Mouse (Mus musculus) heart, embryonic 16.5 days (tissue): ENCODE measurements around the gene Mapkapk2. TPM values are rescaled to one million over a fixed set of nuclear protein-coding genes. Genes with fewer than 3 reads are reported as not detected.
"Not testable (repeated sequence)": the region's sequence is repeated elsewhere in the genome, so short reads cannot be mapped to it uniquely, and the experiment has no call there.

Source experiments
- ATAC-seq: fragments of 200-750 bp; cut with Nextera tagmentation; replicated peaks from 2 replicates; pipeline ENCODE4 v1.8.0; 2017; ENCODE audit warnings: moderate number of reproducible peaks; ENCODE audit not compliant: insufficient read depth, low FRiP score; ENCODE audit errors: extremely low read depth
- H3K27ac ChIP-seq: fragments of 300-500 bp; sonication (generic); 2 replicates; pipeline ENCODE4 v1.5.1; 2014; ENCODE audit warnings: mild to moderate bottlenecking, low read length, control low read depth, moderate library complexity
- H3K27me3 ChIP-seq: fragments of 300-500 bp; sonication (generic); 2 replicates; pipeline ENCODE4 v1.6.1; 2014; ENCODE audit warnings: low read length, mixed read lengths; ENCODE audit not compliant: control insufficient read depth, insufficient read depth
- H3K36me3 ChIP-seq: fragments of 300-500 bp; sonication (generic); 2 replicates; pipeline ENCODE4 v1.6.1; 2014; ENCODE audit not compliant: control insufficient read depth, insufficient read depth
- H3K4me1 ChIP-seq: fragments of 300-500 bp; sonication (generic); 2 replicates; pipeline ENCODE4 v1.6.1; 2014; ENCODE audit warnings: low read length, mixed read lengths; ENCODE audit not compliant: control insufficient read depth, insufficient read depth
- H3K4me2 ChIP-seq: fragments of 300-500 bp; sonication (generic); 2 replicates; pipeline ENCODE4 v1.6.1; 2014; ENCODE audit warnings: low read depth, mild to moderate bottlenecking, control low read depth, low read length
- H3K4me3 ChIP-seq: fragments of 300-500 bp; sonication (generic); 2 replicates; pipeline ENCODE4 v1.5.1; 2014; ENCODE audit warnings: mild to moderate bottlenecking, control low read depth, low read length
- H3K9ac ChIP-seq: fragments of 300-500 bp; sonication (generic); 2 replicates; pipeline ENCODE4 v1.6.1; 2014; ENCODE audit warnings: low read length, control low read depth
- H3K9me3 ChIP-seq: fragments of 300-500 bp; sonication (generic); replicated peaks from 2 replicates; pipeline ENCODE4 v1.6.1; 2016; ENCODE audit warnings: low read length; ENCODE audit not compliant: control insufficient read depth
- WGBS: fragments of 180-500 bp; shearing (Covaris S2); extraction: QIAGEN DNeasy Blood & Tissue Kit; methylation state at CpG from one replicate; pipeline ENCODE4 v1.1.7; 2014; 5-methylcytosine and 5-hydroxymethylcytosine counted together
- polyA plus RNA-seq: library from polyadenylated mRNA; unstranded; fragments of >200 nt; fragmentation: Nextera tagmentation; extraction: Ambion mirVana; gene quantifications from 2 replicates; pipeline ENCODE4 v1.2.1, GENCODE M21; 2015

Gene Mapkapk2
- polyA plus RNA-seq, 1 experiment from 2014 or later: 61.4 TPM

GRCm38 (mm10) chr1:131024900-131025842 lies 72.5 kb downstream of the Mapkapk2 start:
- Histone ChIP-seq H3K27me3 (no peaks in the 10 kb centered on the region; the same call in 1 of the 2 replicates), H3K9ac (no peak overlapping the region), H3K9me3 (no peaks in the 10 kb centered on the region), H3K27ac (no peak overlapping the region), H3K4me3 (no peak overlapping the region), H3K4me2 (no peak overlapping the region), H3K4me1 (no peaks in the 10 kb centered on the region), H3K36me3 (no peaks in the 10 kb centered on the region)
- no peak for ATAC-seq
- 69% methylated on average over 8 of the region's 8 CpGs for WGBS

GRCm38 (mm10) chr1:131023250-131023858 lies 74.3 kb downstream of the Mapkapk2 start:
- H3K27me3 ChIP-seq, H3K27ac ChIP-seq, ATAC-seq, H3K4me1 ChIP-seq, H3K4me3 ChIP-seq, H3K4me2 ChIP-seq, H3K36me3 ChIP-seq, H3K9ac ChIP-seq, H3K9me3 ChIP-seq: not testable (repeated sequence)
- WGBS: 74% methylated on average over 4 of the region's 4 CpGs

GRCm38 (mm10) chr1:131022591-131023249 lies 74.9 kb downstream of the Mapkapk2 start:
- ATAC-seq: no peak
- WGBS: 53% methylated on average over 5 of the region's 5 CpGs
- no peak overlapping the region for H3K27ac ChIP-seq
- H3K9me3 ChIP-seq: no peaks in the 10 kb centered on the region
- H3K36me3 ChIP-seq: no peaks in the 10 kb centered on the region
- H3K4me2 ChIP-seq: no peak overlapping the region
- H3K27me3 ChIP-seq: no peaks in the 10 kb centered on the region; the same call in 1 of the 2 replicates
- no peak overlapping the region for H3K4me3 ChIP-seq
- H3K9ac ChIP-seq: no peak overlapping the region
- H3K4me1 ChIP-seq: no peaks in the 10 kb centered on the region

- no peak overlapping the region for H3K4me3 ChIP-seq
- H3K27ac ChIP-seq: no peak overlapping the region
- H3K9me3 ChIP-seq: no peaks in the 10 kb centered on the region
- H3K27me3 ChIP-seq: no peaks in the 10 kb centered on the region; the same call in 1 of the 2 replicates
- ATAC-seq: no peak
- H3K4me2 ChIP-seq: no peak overlapping the region
- no peak overlapping the region for H3K9ac ChIP-seq
- no peaks in the 10 kb centered on the region for H3K4me1 ChIP-seq
- WGBS: 47% methylated on average over 11 of the region's 11 CpGs
- no peaks in the 10 kb centered on the region for H3K36me3 ChIP-seq
These were observed 75.6 kb downstream of the Mapkapk2 start for GRCm38 (mm10) chr1:131021900-131022590.

- no peaks in the 10 kb centered on the region for H3K4me1 ChIP-seq
- H3K27me3 ChIP-seq: no peaks in the 10 kb centered on the region; the same call in 1 of the 2 replicates
- H3K27ac ChIP-seq: no peak overlapping the region
- H3K9me3 ChIP-seq: no peaks in the 10 kb centered on the region
- WGBS: 69% methylated on average over 9 of the region's 9 CpGs
- no peak overlapping the region for H3K4me2 ChIP-seq
- H3K9ac ChIP-seq: no peak overlapping the region
- no peaks in the 10 kb centered on the region for H3K36me3 ChIP-seq
- ATAC-seq: no peak
- no peak overlapping the region for H3K4me3 ChIP-seq
These were observed 76.2 kb downstream of the Mapkapk2 start for GRCm38 (mm10) chr1:131021438-131021837.

- ATAC-seq: no peak
- Histone ChIP-seq H3K4me1 (no peaks in the 10 kb centered on the region), H3K27me3 (no peaks in the 10 kb centered on the region; the same call in 1 of the 2 replicates), H3K9ac (no peak overlapping the region), H3K4me3 (no peak overlapping the region), H3K27ac (no peak overlapping the region), H3K4me2 (no peak overlapping the region), H3K36me3 (no peaks in the 10 kb centered on the region), H3K9me3 (no peaks in the 10 kb centered on the region)
- 55% methylated on average over 12 of the region's 12 CpGs for WGBS
These were observed 77.0 kb downstream of the Mapkapk2 start for GRCm38 (mm10) chr1:131020425-131021310.

- Histone ChIP-seq H3K27ac (no peak within 1 kb of the TSS), H3K4me3 (no peak within 1 kb of the TSS), H3K9me3 (no peaks in the 10 kb centered on the region), H3K9ac (no peak within 1 kb of the TSS), H3K36me3 (no peaks in the 10 kb centered on the region), H3K4me1 (no peaks in the 10 kb centered on the region), H3K27me3 (no peaks in the 10 kb centered on the region; the same call in 1 of the 2 replicates), H3K4me2 (no peak within 1 kb of the TSS)
- no peak for ATAC-seq
- 70% methylated on average over 8 of the region's 8 CpGs for WGBS
These were observed 78.0 kb downstream of the Mapkapk2 start, which contains the start of gene Il10 for GRCm38 (mm10) chr1:131019492-131020098. Gene Il10 (plus strand): TSS chr1:131019845.
